Mouse (Mus musculus) lung, postnatal 0 days (tissue): ENCODE data around the gene Mat1a. TPM values are rescaled to one million over a fixed set of nuclear protein-coding genes. Genes with fewer than 3 reads are reported as not detected.
A peak's percentile ranks its signal among the peaks of the same experiment; 100 is the strongest.

Experiments used
- ATAC-seq: fragments of 200-750 bp; cut with Nextera tagmentation; 2 replicates; pipeline ENCODE4 v1.8.0; 2017; ENCODE audit warnings: moderate library complexity
- DNase-seq: peaks from one replicate; pipeline ENCODE4 v3.0.0-alpha.2; 2016; ENCODE audit warnings: low spot score
- H3K27ac ChIP-seq: fragments of 300-500 bp; sonication (generic); 2 replicates; pipeline ENCODE4 v1.5.1; 2014; ENCODE audit warnings: antibody characterized with exemption, mild to moderate bottlenecking, low read length, mixed read lengths
- H3K27me3 ChIP-seq: fragments of 300-500 bp; sonication (generic); replicated peaks from 2 replicates; pipeline ENCODE4 v1.6.1; 2014; ENCODE audit warnings: low read length, mixed read lengths; ENCODE audit not compliant: insufficient read depth
- H3K36me3 ChIP-seq: fragments of 300-500 bp; sonication (generic); 2 replicates; pipeline ENCODE4 v1.6.1; 2014; ENCODE audit warnings: low read length, mixed read lengths; ENCODE audit not compliant: insufficient read depth
- H3K4me1 ChIP-seq: fragments of 300-500 bp; sonication (generic); 2 replicates; pipeline ENCODE4 v1.6.1; 2014; ENCODE audit warnings: antibody characterized with exemption, low read depth, low read length, mixed read lengths; ENCODE audit not compliant: insufficient read depth
- H3K4me2 ChIP-seq: fragments of 300-500 bp; sonication (generic); replicated peaks from 2 replicates; pipeline ENCODE4 v1.6.1; 2014; ENCODE audit warnings: low read depth, mild to moderate bottlenecking, low read length, moderate library complexity, mixed read lengths
- H3K4me3 ChIP-seq: fragments of 300-500 bp; sonication (generic); 2 replicates; pipeline ENCODE4 v1.5.1; 2014; ENCODE audit warnings: low read depth, low read length
- H3K9ac ChIP-seq: fragments of 300-500 bp; sonication (generic); replicated peaks from 2 replicates; pipeline ENCODE4 v1.6.1; 2014; ENCODE audit warnings: low read depth, mild to moderate bottlenecking
- H3K9me3 ChIP-seq: fragments of 300-500 bp; sonication (generic); 2 replicates; pipeline ENCODE4 v1.6.1; 2016; ENCODE audit warnings: low read length, mixed read lengths
- CTCF ChIP-seq: IDR thresholded peaks from 2 replicates; pipeline ENCODE4 v1.5.1; 2016; ENCODE audit warnings: antibody characterized with exemption, mild to moderate bottlenecking
- EP300 ChIP-seq: IDR thresholded peaks from 2 replicates; pipeline ENCODE4 v1.6.1; 2016; ENCODE audit warnings: antibody characterized with exemption, mild to moderate bottlenecking, control low read depth
- whole genome bisulfite sequencing: fragments of 180-500 bp; shearing (Covaris S2); extraction: QIAGEN DNeasy Blood & Tissue Kit; methylation state at CpG from one replicate; pipeline ENCODE4 v1.1.7; 2014; 5-methylcytosine and 5-hydroxymethylcytosine counted together
- polyA plus RNA-seq: library from polyadenylated mRNA; unstranded; fragments of >200 nt; fragmentation: Nextera tagmentation; extraction: Ambion mirVana; gene quantifications from 2 replicates; pipeline ENCODE4 v1.2.1, GENCODE M21; 2015

The Mat1a gene
- polyA plus RNA-seq, 1 experiment from 2014 or later = 2.5 TPM

- Histone ChIP-seq H3K27me3 (no peaks in the 10 kb centered on the region), H3K27ac (no peak overlapping the region), H3K36me3 (no peaks in the 10 kb centered on the region), H3K9me3 (no peaks in the 10 kb centered on the region), H3K9ac (no peak overlapping the region), H3K4me2 (no peak overlapping the region), H3K4me3 (no peak overlapping the region), H3K4me1 (no peaks in the 10 kb centered on the region)
- peak; percentile 43 for DNase-seq
- no peak for ATAC-seq
- WGBS = 47% methylated on average over 3 of the region's 3 CpGs
- TF ChIP-seq CTCF = no peak
- no peak for TF ChIP-seq EP300
Measured at GRCm38 (mm10) chr14:41100712-41101111, 4.1 kb upstream of the Mat1a start.

GRCm38 (mm10) chr14:41101242-41101641 lies 3.6 kb upstream of the Mat1a start:
- no peak for ATAC-seq
- 67% methylated on average over 5 of the region's 5 CpGs for WGBS
- no peak overlapping the region for H3K9ac ChIP-seq
- H3K9me3 ChIP-seq = no peaks in the 10 kb centered on the region
- no peak for DNase-seq
- TF ChIP-seq EP300 = no peak
- no peak for TF ChIP-seq CTCF
- no peak overlapping the region for H3K4me3 ChIP-seq
- no peak overlapping the region for H3K4me2 ChIP-seq
- H3K36me3 ChIP-seq = no peaks in the 10 kb centered on the region
- H3K27me3 ChIP-seq = no peaks in the 10 kb centered on the region
- no peak overlapping the region for H3K27ac ChIP-seq
- no peaks in the 10 kb centered on the region for H3K4me1 ChIP-seq

GRCm38 (mm10) chr14:41102269-41102668 lies 2.6 kb upstream of the Mat1a start:
- WGBS = 30% methylated on average over 2 of the region's 2 CpGs
- TF ChIP-seq CTCF = no peak

GRCm38 (mm10) chr14:41111031-41111668 lies 6.3 kb downstream of the Mat1a start:
- Histone ChIP-seq H3K27ac (no peak overlapping the region), H3K4me3 (no peak overlapping the region), H3K36me3 (no peaks in the 10 kb centered on the region), H3K4me1 (no peaks in the 10 kb centered on the region), H3K27me3 (no peaks in the 10 kb centered on the region), H3K4me2 (no peak overlapping the region), H3K9me3 (no peaks in the 10 kb centered on the region), H3K9ac (no peak overlapping the region)
- 75% methylated on average over 7 of the region's 7 CpGs for WGBS
- no peak for DNase-seq
- TF ChIP-seq CTCF (no peak), EP300 (no peak)
- ATAC-seq = no peak

More at GRCm38 (mm10) chr14:41102269-41102668, 2.6 kb upstream of the Mat1a start:
- Histone ChIP-seq H3K9ac (no peak overlapping the region), H3K36me3 (no peaks in the 10 kb centered on the region), H3K4me1 (no peaks in the 10 kb centered on the region), H3K9me3 (no peaks in the 10 kb centered on the region), H3K27ac (no peak overlapping the region), H3K4me2 (no peak overlapping the region), H3K4me3 (no peak overlapping the region), H3K27me3 (no peaks in the 10 kb centered on the region)
- DNase-seq (no peak), ATAC-seq (no peak)

- Histone ChIP-seq H3K27me3 (no peaks in the 10 kb centered on the region), H3K4me2 (no peak overlapping the region), H3K4me1 (no peaks in the 10 kb centered on the region), H3K27ac (no peak overlapping the region), H3K36me3 (no peaks in the 10 kb centered on the region), H3K9ac (no peak overlapping the region), H3K9me3 (no peaks in the 10 kb centered on the region), H3K4me3 (no peak overlapping the region)
- TF ChIP-seq EP300 (no peak), CTCF (no peak)
- DNase-seq (no peak), ATAC-seq (no peak)
- WGBS = 69% methylated on average over 4 of the region's 4 CpGs
Measured at GRCm38 (mm10) chr14:41112944-41113343, 8.1 kb downstream of the Mat1a start.

GRCm38 (mm10) chr14:41116271-41116670 lies 11.4 kb downstream of the Mat1a start:
- Histone ChIP-seq H3K27me3 (no peaks in the 10 kb centered on the region), H3K4me1 (no peaks in the 10 kb centered on the region), H3K9me3 (no peaks in the 10 kb centered on the region), H3K27ac (no peak overlapping the region), H3K36me3 (no peaks in the 10 kb centered on the region), H3K9ac (no peak overlapping the region), H3K4me2 (no peak overlapping the region), H3K4me3 (no peak overlapping the region)
- DNase-seq = no peak
- 83% methylated on average over 3 of the region's 3 CpGs for WGBS
- TF ChIP-seq EP300 (no peak), CTCF (no peak)
- ATAC-seq = no peak

- Histone ChIP-seq H3K4me3 (no peak overlapping the region), H3K9ac (no peak overlapping the region), H3K4me1 (no peaks in the 10 kb centered on the region), H3K36me3 (no peaks in the 10 kb centered on the region), H3K27ac (no peak overlapping the region), H3K27me3 (no peaks in the 10 kb centered on the region), H3K4me2 (no peak overlapping the region), H3K9me3 (no peaks in the 10 kb centered on the region)
- DNase-seq (no peak), ATAC-seq (no peak)
- TF ChIP-seq EP300 (no peak), CTCF (no peak)
- 81% methylated on average over 5 of the region's 5 CpGs for WGBS
Measured at GRCm38 (mm10) chr14:41124683-41125082, 19.8 kb downstream of the Mat1a start.
